Mouse (Mus musculus): ENCODE measurements around the gene Cdc42ep5. TPM values are rescaled to one million over a fixed set of nuclear protein-coding genes. Genes with fewer than 3 reads are reported as not detected.
A peak's percentile ranks its signal among the peaks of the same experiment; 100 is the strongest.

Cdc42ep5 gene
- total RNA-seq, 4 experiments from 2014 or later: 3.8 to 7.5 (median 4.6) TPM

GRCm38 (mm10) chr7:4146241-4147180 lies 18.1 kb downstream of the Cdc42ep5 start:
- no peak for DNase-seq (ENCODE audit: low spot score)

GRCm38 (mm10) chr7:4145552-4146190 lies 19.0 kb downstream of the Cdc42ep5 start:
- peak; percentile 57 for DNase-seq (ENCODE audit: low spot score)

DNA sequence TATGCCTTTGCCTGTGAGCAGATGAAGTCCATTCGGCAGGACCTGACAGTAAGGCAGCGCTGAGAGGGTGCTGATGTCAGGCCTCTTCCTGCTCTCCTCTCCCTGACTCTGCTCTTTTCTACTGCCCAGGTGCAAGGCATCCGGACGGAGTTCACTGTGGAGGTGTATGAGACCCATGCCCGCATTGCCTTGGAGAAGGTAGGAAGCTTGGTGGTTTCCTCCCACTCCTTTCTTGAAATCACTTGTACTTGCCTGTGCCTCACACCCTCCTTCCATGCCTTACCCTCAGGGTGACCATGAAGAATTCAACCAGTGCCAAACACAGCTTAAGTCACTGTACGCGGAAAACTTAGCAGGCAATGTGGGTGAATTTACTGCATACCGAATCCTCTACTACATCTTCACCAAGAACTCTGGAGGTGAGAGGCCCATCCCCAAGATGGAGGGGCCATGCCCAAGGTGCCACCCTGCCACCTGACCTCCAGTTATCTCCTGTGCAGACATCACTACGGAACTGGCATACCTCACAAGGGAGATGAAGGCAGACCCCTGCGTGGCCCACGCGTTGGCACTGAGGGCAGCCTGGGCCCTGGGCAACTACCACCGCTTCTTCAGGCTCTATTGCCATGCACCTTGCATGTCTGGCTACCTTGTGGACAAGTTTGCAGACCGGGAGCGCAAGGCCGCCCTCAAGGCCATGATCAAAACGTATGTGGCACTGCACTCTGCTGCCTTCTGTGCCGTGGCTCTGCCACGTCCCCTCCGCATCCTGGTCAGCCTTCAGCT lies 19.7 kb downstream of the Cdc42ep5 start:
- DNase-seq (ENCODE audit: low spot score): no peak

GRCm38 (mm10) chr7:4144046-4144445 lies 20.6 kb downstream of the Cdc42ep5 start:
- no peak for DNase-seq (ENCODE audit: low spot score)

DNA sequence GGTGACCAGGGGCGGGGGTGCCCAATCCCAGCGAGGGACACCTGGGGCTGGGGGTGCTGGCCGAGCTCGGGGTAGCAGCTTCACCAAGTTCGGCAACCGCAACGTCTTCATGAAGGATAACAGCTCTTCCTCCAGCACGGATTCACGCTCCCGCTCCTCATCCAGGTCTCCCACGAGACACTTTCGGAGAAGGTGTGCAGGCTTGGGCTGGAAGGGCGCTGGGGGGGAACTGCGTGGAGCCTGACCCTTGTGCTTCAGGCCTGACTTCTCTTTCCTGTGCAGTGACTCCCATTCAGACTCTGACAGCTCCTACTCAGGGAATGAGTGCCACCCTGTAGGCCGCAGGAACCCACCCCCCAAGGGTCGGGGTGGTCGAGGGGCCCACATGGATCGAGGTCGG lies 21.2 kb downstream of the Cdc42ep5 start:
- no peak for DNase-seq (ENCODE audit: low spot score)

- no peak for DNase-seq (ENCODE audit: low spot score)
Measured at GRCm38 (mm10) chr7:4142796-4143445, 21.7 kb downstream of the Cdc42ep5 start.

DNA sequence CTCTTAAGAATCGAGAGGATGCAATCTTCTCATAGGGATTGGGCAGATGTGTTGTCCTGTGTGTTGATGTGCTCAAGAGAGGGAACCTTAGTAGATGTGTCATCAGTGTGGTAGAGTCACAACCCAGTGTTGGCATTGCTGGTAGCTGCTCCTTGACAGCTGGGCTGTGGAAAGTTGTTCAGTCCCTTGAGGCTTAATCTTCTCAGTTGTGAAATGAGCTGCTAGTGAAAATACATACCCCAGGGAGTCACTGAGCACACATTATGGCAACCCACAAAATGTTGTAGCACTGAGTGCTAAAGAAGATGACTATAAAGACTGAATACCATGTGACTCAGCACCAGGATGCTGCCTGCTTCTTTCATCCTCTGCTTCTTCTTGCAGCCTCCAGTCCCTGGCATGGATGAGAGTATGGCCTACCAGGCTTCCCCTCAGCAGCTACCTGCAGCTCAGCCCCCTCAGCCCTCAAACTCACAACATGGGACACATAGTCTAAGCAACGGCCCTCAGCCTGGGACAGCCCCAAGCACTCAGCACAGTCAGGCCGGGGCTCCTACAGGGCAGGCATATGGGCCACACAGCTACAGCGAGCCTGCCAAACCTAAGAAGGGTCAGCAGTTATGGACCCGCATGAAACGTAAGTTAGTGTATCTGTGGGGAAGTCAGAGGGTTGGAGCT lies 22.9 kb downstream of the Cdc42ep5 start:
- no peak for DNase-seq (ENCODE audit: low spot score)

- no peak for DNase-seq (ENCODE audit: low spot score)
Measured at GRCm38 (mm10) chr7:4139391-4139790, 25.3 kb downstream of the Cdc42ep5 start.

GRCm38 (mm10) chr7:4138671-4139070 lies 26.0 kb downstream of the Cdc42ep5 start:
- DNase-seq (ENCODE audit: low spot score): no peak

DNA sequence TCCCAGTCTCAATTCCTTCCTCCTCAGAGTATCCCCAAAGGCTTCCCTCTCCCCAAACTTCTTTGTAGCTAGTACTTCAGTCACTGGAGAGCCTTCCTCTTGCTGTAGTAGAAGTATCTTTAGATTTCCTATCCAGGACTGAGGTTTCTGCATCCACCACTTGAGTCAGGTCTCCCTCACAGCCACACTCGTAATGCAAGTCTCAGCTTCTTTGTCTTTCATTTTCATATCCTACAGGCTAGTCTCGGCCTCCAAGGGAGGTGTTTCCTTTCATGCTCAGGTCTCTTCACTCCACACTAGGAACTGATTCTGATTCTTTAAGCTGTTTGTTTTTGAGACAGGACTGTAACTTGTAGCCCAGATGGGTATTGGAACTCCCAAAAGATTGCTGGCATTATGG lies 26.5 kb downstream of the Cdc42ep5 start:
- no peak for DNase-seq (ENCODE audit: low spot score)

GRCm38 (mm10) chr7:4137746-4138145 lies 26.9 kb downstream of the Cdc42ep5 start:
- DNase-seq (ENCODE audit: low spot score): no peak

DNA sequence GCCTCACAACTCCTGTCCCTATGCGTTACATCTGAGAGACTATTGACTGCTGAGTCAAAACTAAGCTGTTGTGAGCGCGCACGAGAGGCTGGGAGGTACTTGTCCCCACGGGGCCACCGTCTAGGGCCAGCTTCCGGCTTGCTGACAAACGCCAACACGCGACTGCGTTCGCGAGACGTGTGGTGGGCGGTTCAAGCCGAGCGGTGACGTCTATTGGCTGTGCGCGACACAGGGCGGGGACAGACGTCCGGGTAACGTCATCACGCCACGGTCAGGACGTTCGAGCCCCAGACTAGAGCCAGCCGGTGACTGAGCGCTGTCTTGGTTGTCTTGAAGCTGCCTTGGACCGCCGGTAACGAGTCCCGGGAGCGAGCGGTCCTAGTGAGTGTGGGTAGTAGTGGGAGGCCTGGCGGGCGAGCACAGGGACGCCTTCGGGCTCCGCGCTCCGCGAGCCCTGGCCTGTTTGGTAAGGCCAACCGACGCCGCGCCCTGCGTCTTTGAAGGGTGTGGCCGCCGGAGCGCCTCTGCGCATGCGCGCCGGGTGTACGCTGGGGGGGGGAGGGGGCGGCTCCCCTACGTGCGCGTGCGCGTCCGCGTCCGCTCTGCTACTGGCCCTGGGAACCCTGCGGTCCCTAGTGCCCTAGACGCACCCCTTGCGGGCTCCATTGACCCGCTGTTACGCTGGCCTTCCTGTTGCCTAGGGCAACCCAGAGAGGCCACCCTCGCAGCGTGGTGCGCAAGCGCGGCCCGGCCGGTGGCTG lies 27.7 kb downstream of the Cdc42ep5 start, which contains the start of gene Leng8:
Gene Leng8, plus strand, starts transcription at position 269 of the 761 bp plus-strand sequence.
- peak; percentile 99 for DNase-seq (ENCODE audit: low spot score)

DNA sequence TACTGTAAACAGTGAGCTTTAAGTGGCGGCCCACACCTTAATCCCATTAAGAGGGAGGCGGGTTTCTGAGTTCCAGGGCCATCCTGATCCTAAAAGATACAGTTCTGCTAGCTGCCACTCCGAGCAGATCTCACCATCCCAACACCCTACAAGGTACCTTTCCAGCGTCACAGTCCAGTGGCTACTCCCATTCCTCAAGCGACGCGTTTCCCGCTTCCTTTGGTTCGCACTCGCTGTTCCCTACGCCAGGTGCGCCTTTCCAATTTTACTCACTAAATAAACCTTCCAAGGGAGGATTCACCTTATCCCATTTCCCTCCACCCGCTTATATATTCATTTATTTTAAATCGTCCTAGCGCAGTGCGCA lies 28.3 kb downstream of the Cdc42ep5 start:
- DNase-seq (ENCODE audit: low spot score): no peak

DNA sequence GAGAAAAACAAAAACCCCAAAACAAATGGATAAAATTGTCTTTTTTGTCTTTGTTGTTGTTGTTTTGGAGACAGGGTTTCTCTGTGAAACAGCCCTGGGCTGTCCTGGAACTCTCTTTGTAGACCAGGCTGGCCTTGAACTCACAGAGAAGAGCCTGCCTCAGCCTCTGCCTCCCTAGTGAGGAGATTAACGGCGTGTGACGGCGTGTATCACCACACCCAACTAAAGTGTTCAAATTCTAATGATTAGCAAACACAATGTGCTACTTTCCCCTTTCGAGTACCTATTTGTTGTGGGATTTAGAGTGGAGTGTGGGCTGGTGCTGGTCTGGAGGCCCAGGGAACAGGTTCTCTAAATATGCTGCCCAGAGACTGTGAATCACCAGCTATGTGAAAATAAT lies 29.7 kb downstream of the Cdc42ep5 start:
- no peak for DNase-seq (ENCODE audit: low spot score)

DNA sequence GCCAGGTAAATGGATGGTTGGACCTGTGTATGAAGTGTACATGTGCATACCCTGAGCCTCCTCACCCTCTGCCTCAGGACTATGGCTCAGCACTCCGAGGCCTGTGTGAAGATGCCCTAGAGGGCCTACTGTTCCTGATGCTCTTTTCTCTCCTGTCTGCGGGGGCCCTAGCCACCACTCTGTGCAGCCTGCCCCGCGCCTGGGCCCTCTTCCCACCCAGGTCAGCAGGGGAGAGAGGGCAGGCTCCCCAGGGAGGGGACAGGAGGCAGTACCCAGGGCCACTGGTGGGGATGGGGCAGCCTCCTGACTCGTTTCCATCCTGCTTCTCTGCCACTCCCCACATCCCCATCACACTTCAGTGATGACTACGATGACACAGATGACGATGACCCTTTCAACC lies 31.7 kb downstream of the Cdc42ep5 start:
- DNase-seq (ENCODE audit: low spot score): no peak

DNA sequence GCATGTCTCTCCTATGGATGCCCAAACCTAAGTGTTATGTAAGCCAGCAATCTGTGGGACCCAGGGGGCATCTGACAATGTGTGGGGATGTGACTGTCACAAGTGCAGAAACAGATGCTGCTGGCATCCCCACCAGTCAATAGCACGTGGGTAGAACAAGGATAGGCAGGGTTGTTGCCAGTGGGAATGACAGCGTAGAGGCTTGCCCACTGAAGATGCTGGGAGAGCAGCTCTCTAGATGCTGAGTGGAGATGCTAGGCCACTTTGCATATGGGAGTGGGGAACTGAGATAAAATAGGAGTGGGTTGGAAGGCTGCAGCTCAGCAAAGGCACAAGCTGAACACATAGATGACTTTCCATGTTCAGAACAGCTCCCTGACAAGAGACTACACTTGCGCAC lies 32.1 kb downstream of the Cdc42ep5 start:
- DNase-seq (ENCODE audit: low spot score): no peak

DNA sequence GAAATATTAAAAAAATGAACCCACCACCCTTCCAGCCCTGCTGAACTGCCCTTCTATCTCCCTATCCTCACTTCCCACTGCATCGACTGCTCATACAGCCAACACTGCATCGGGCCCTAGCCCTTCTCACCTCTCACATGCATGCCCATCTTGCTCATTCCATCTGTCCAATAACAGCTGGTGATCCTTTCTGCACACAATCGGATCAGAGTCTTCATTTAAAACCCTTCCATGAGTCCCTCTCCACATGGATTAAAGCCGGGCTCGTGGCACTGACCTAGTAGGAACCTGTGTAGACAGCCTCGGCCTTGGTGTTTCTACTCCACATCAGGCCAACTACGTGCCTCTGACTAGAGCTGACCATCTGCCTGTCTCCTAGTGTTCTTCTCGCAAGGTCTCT lies 32.7 kb downstream of the Cdc42ep5 start:
- no peak for DNase-seq (ENCODE audit: low spot score)

DNA sequence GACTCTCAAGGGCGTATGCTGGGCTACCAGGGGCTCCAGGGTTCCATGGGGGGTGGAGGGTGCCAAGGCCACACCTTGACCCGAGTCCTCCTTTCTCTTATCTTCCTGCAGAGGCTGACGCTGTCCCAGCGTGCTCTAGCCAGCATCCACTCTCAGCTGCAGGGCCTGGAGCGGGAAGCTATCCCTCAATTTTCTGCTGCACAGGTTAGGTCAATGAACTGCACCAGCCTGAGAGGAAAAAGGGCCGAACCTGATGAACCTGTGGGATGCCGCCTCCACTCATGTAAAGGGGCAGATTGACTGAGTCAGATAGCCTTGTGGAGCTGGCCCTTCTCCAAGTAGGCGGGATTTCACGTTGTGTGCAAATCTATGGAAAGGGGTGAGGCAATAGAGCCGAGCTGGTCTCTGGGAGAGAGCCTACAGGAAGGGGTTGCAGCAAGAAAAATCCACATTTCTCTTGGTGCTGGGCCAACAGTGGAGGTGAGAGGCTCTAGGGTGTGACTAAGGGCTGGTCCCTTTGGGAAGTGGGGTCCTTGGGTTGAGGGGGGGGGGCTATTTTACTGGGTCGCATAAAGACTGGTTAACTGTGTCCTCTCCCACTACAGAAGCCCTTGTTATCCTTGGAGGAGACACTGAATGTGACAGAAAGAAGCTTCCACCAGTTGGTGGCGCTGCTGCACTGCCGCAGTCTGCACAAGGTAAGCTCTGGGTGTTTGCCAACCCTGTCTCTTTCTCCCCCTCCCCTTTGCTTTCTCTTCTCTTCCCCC lies 33.8 kb downstream of the Cdc42ep5 start:
- peak; percentile 66 for DNase-seq (ENCODE audit: low spot score)

DNA sequence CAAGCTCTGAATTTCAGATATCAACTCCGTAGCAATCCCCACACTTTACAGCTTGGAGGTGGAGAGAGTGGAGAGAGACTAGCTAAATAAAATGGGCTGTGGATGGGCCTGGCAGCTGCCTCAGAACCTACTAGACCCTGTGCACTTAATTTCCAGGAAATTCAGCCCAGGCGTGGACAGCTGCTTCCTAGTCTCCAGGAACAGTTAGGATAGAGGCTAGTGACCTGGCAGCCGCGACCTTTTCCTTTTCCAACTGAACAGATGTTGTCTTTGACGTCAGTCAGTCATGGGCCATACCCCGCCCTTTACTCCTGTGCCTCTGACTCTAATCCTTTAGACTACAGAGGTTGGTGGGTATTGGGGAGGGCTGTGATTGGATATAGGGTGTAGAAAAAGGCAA lies 35.8 kb downstream of the Cdc42ep5 start:
- DNase-seq (ENCODE audit: low spot score): peak; percentile 84

DNA sequence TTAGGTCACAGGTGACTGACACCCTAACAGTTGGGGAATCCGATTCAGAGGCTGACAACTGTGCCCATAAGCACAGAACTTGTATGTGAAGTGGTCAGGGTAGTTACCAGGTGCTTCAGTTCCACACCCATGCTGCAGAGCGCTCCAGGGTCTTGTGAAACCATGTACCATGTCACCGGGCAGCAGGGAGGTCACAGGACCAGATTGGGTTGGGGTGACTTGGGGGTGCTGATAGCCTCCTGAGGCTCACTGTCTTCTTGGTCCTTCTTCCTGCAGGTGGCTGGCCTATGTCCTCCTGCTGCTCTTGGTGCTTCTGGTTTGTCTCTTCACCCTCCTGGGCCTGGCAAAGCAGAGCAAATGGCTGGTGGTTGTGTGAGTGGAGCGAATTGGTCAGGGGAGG lies 36.8 kb downstream of the Cdc42ep5 start:
- no peak for DNase-seq (ENCODE audit: low spot score)

Data from heart, adult 8-10 months (tissue).